Mouse (Mus musculus) stomach, postnatal 0 days (tissue): Measurements from ENCODE around the gene Pira2.
"Not testable (repeated sequence)": the region's sequence is repeated elsewhere in the genome, so short reads cannot be mapped to it uniquely, and the experiment has no call there.

Source experiments
- CTCF ChIP-seq: IDR thresholded peaks from 2 replicates; pipeline ENCODE4 v1.5.1; 2016; ENCODE audit warnings: antibody characterized with exemption, low read depth, mild to moderate bottlenecking, moderate library complexity
- EP300 ChIP-seq: optimal IDR thresholded peaks from 2 replicates; pipeline ENCODE3; 2016; ENCODE audit warnings: antibody characterized with exemption

DNA sequence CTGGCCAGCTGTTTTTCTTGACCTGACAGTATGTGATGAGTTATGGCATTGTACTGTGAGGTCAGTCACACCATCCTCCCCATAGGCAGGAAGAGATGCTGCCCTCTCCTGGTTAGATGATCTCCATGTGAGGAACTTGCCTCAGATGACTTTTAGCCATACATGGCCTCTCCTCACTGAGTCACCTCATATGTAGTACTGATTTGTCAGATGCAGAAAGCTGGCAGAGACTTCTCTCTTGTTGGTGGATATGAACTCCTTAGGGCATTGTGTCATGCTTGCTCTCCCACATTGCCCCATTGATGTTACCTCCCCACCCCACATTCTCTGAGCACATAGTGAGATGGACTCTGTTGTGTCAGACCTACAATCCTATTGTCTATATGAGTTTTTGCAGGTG, 14.2 kb downstream of the Pira2 start:
- not testable (repeated sequence) for TF ChIP-seq CTCF, EP300
